Mouse (Mus musculus) kidney, postnatal 0 days (tissue): Measurements from ENCODE around the gene Tssk2. TPM values are rescaled to one million over a fixed set of nuclear protein-coding genes. Genes with fewer than 3 reads are reported as not detected.

ENCODE experiments used
- ATAC-seq: fragments of 200-750 bp; cut with Nextera tagmentation; replicated peaks from 2 replicates; pipeline ENCODE4 v1.8.0; 2017; ENCODE audit warnings: low read depth, moderate number of reproducible peaks, moderate TSS enrichment, moderate library complexity; ENCODE audit not compliant: low FRiP score
- DNase-seq: peaks from one replicate; pipeline ENCODE4 v3.0.0-alpha.2; 2016; ENCODE audit warnings: low spot score
- H3K27ac ChIP-seq: fragments of 300-500 bp; sonication (generic); 2 replicates; pipeline ENCODE4 v1.5.1; 2014; ENCODE audit warnings: mild to moderate bottlenecking
- H3K27me3 ChIP-seq: fragments of 300-500 bp; sonication (generic); 2 replicates; pipeline ENCODE4 v1.6.1; 2014; ENCODE audit warnings: low read length, mixed read lengths; ENCODE audit not compliant: insufficient read depth
- H3K36me3 ChIP-seq: fragments of 300-500 bp; sonication (generic); 2 replicates; pipeline ENCODE4 v1.6.1; 2014; ENCODE audit warnings: low read length, mixed read lengths; ENCODE audit not compliant: insufficient read depth
- H3K4me1 ChIP-seq: fragments of 300-500 bp; sonication (generic); replicated peaks from 2 replicates; pipeline ENCODE4 v1.6.1; 2014; ENCODE audit warnings: antibody characterized with exemption, low read length, mixed read lengths; ENCODE audit not compliant: insufficient read depth
- H3K4me2 ChIP-seq: fragments of 300-500 bp; sonication (generic); 2 replicates; pipeline ENCODE4 v1.6.1; 2014; ENCODE audit warnings: mild to moderate bottlenecking, low read length, moderate library complexity, mixed read lengths
- H3K4me3 ChIP-seq: fragments of 300-500 bp; sonication (generic); replicated peaks from 2 replicates; pipeline ENCODE4 v1.5.1; 2014; ENCODE audit warnings: low read depth, low read length
- H3K9ac ChIP-seq: fragments of 300-500 bp; sonication (generic); 2 replicates; pipeline ENCODE4 v1.6.1; 2014; ENCODE audit warnings: low read depth, low read length
- H3K9me3 ChIP-seq: fragments of 300-500 bp; sonication (generic); replicated peaks from 2 replicates; pipeline ENCODE4 v1.6.1; 2016; ENCODE audit warnings: low read length, inconsistent platforms, mixed read lengths
- CTCF ChIP-seq: IDR thresholded peaks from 2 replicates; pipeline ENCODE4 v1.5.1; 2016; ENCODE audit warnings: antibody characterized with exemption, low read depth, mild to moderate bottlenecking, moderate library complexity
- WGBS: fragments of 180-500 bp; shearing (Covaris S2); extraction: QIAGEN DNeasy Blood & Tissue Kit; methylation state at CpG from one replicate; pipeline ENCODE4 v1.1.7; 2014; 5-methylcytosine and 5-hydroxymethylcytosine counted together
- polyA plus RNA-seq: library from polyadenylated mRNA; unstranded; fragments of >200 nt; fragmentation: Nextera tagmentation; extraction: Ambion mirVana; gene quantifications from 2 replicates; pipeline ENCODE4 v1.2.1, GENCODE M21; 2015

The Tssk2 gene
- polyA plus RNA-seq = not detected in 2 replicates

DNA sequence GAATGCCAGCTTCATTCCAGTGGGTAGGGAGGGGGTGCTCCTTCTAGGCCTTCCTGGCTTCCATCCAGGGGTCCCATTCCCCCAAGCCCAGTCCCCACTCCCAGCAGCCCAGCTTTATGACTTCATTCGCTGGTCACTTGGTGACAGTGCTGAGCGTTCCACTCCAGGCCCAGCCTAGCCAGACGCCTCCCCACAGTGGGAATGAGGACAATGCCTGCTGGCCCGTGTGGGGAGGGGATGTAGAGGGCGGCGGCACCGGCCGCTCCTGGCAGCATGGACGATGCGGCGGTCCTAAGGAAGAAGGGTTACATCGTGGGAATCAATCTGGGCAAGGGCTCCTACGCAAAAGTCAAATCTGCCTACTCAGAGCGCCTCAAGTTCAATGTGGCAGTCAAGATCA is at the start of gene Tssk2, which contains the start of gene Dgcr2:
Gene Tssk2, plus strand, starts transcription at position 176 of the 400 bp plus-strand sequence.
Gene Dgcr2, minus strand, starts transcription at position 101 of the 400 bp plus-strand sequence.
- ATAC-seq = no peak

DNA sequence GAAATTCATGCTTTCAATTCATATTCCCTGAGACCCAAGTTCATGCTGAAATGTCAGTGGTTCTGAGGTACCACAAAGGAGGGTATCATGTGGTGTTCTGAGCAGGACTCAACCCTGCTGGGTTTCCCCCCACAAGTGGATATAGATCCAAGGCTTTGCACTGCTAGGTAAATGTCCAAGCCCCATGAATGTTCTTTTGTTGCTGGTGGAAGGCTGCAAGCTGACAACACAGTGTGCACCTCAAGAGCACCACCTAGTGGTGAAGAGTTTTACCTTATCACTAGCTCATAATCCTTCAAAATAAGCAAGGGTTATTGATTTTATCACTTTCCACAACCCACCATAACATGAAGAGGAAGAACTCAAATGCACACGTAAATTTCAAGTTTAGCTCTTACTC is 49.5 kb upstream of the Tssk2 start:
- peaks cover 84% of the 10 kb centered on the region for H3K36me3 ChIP-seq
- no peak overlapping the region for H3K9ac ChIP-seq
- ATAC-seq = no peak
- no peak overlapping the region for H3K4me3 ChIP-seq
- TF ChIP-seq CTCF = peak; percentile 85
- no peak overlapping the region for H3K27ac ChIP-seq
- WGBS = 23% methylated on average over 1 of the region's 1 CpGs
- H3K9me3 ChIP-seq = no peaks in the 10 kb centered on the region
- H3K4me1 ChIP-seq = no peaks in the 10 kb centered on the region
- no peaks in the 10 kb centered on the region for H3K27me3 ChIP-seq
- DNase-seq = peak; percentile 77
- no peak overlapping the region for H3K4me2 ChIP-seq

More for the DNA sequence above, at the start of gene Tssk2, which contains the start of gene Dgcr2:
- Histone ChIP-seq H3K4me1 (no peaks in the 10 kb centered on the region), H3K9me3 (no peaks in the 10 kb centered on the region), H3K27ac (no peak within 1 kb of the TSS), H3K4me3 (no peak within 1 kb of the TSS), H3K4me2 (no peak within 1 kb of the TSS), H3K36me3 (peaks cover 33% of the 10 kb centered on the region), H3K9ac (no peak within 1 kb of the TSS), H3K27me3 (no peaks in the 10 kb centered on the region)
- no peak for TF ChIP-seq CTCF
- WGBS = 91% methylated on average over 14 of the region's 14 CpGs
- DNase-seq = no peak

DNA sequence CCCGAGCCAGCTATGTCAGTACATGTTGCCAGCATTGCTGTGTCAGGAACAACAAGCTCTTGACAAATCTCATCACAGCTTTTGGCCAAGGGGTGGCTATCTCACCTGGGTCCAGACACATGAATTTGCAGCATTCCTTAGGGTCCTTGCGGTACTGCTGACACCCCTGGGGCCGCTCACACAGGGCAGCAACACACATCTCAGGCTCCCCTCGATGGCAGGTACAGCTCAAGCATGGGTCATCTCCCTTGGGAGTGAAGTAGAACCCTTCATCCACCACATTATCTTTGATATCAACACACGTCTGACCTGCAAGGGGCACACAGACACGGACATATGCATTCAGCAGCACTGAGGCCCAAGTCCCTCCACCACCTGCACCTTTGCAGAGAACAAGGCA is 49.0 kb upstream of the Tssk2 start:
- Histone ChIP-seq H3K4me1 (no peaks in the 10 kb centered on the region), H3K9me3 (no peaks in the 10 kb centered on the region), H3K9ac (no peak overlapping the region), H3K36me3 (peaks cover 82% of the 10 kb centered on the region), H3K4me3 (no peak overlapping the region), H3K27ac (no peak overlapping the region), H3K27me3 (no peaks in the 10 kb centered on the region), H3K4me2 (no peak overlapping the region)
- WGBS = 84% methylated on average over 6 of the region's 6 CpGs
- ATAC-seq = no peak
- no peak for DNase-seq
- no peak for TF ChIP-seq CTCF

- 96% methylated on average over 5 of the region's 5 CpGs for WGBS
- no peak overlapping the region for H3K27ac ChIP-seq
- no peak overlapping the region for H3K4me3 ChIP-seq
- no peak overlapping the region for H3K9ac ChIP-seq
- no peak for ATAC-seq
- peaks cover 75% of the 10 kb centered on the region for H3K36me3 ChIP-seq
- H3K9me3 ChIP-seq = no peaks in the 10 kb centered on the region
- no peak for TF ChIP-seq CTCF
- H3K4me2 ChIP-seq = no peak overlapping the region
- no peaks in the 10 kb centered on the region for H3K27me3 ChIP-seq
- no peaks in the 10 kb centered on the region for H3K4me1 ChIP-seq
- no peak for DNase-seq
Observed at GRCm38 (mm10) chr16:17851331-17851730, 47.1 kb upstream of the Tssk2 start.

- Histone ChIP-seq H3K4me2 (no peak overlapping the region), H3K9me3 (no peaks in the 10 kb centered on the region), H3K27me3 (no peaks in the 10 kb centered on the region), H3K9ac (no peak overlapping the region), H3K4me1 (no peaks in the 10 kb centered on the region), H3K36me3 (peaks cover 75% of the 10 kb centered on the region), H3K27ac (no peak overlapping the region), H3K4me3 (no peak overlapping the region)
- no peak for TF ChIP-seq CTCF
- DNase-seq (no peak), ATAC-seq (no peak)
- 98% methylated on average over 1 of the region's 1 CpGs for WGBS
Observed at GRCm38 (mm10) chr16:17851860-17852259, 46.6 kb upstream of the Tssk2 start.

DNA sequence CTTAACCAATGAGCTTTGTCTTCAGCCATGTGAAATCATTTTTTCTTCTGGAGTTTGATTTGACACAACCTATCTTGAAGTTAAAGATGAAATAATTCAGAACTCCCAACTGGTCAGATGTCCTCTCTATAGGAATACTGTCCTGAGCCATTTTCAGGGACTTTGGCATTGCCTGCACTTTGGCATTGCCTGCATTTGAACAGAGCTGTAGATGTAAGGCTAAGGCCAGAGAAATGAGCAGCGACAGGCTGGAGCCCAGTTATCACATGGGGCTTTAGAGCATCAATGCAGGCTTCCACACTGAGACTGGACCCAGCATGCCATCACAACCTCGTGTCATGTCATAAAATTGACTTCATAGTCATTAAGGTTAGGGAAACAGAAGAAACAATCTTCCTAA is 45.2 kb upstream of the Tssk2 start:
- no peak for TF ChIP-seq CTCF
- Histone ChIP-seq H3K36me3 (peaks cover 78% of the 10 kb centered on the region), H3K27me3 (no peaks in the 10 kb centered on the region), H3K4me3 (no peak overlapping the region), H3K27ac (no peak overlapping the region), H3K4me1 (no peaks in the 10 kb centered on the region), H3K9ac (no peak overlapping the region), H3K4me2 (no peak overlapping the region), H3K9me3 (no peaks in the 10 kb centered on the region)
- WGBS = 88% methylated on average over 2 of the region's 2 CpGs
- ATAC-seq (no peak), DNase-seq (no peak)

GRCm38 (mm10) chr16:17857157-17857556 is 41.3 kb upstream of the Tssk2 start:
- Histone ChIP-seq H3K27ac (no peak overlapping the region), H3K4me3 (no peak overlapping the region), H3K4me2 (no peak overlapping the region), H3K4me1 (no peaks in the 10 kb centered on the region), H3K9ac (no peak overlapping the region), H3K27me3 (no peaks in the 10 kb centered on the region), H3K9me3 (no peaks in the 10 kb centered on the region), H3K36me3 (peaks cover 59% of the 10 kb centered on the region)
- ATAC-seq (no peak), DNase-seq (no peak)
- 84% methylated on average over 7 of the region's 7 CpGs for WGBS
- TF ChIP-seq CTCF = no peak
